Mouse (Mus musculus) mesoderm, embryonic 11.5 days (tissue): ENCODE data around the gene Tas2r135.

Experiments
- DNase-seq: peaks from one replicate; pipeline ENCODE4 v3.0.0-alpha.2; 2012; ENCODE audit warnings: low read depth, low spot score

The Tas2r135 gene

DNA sequence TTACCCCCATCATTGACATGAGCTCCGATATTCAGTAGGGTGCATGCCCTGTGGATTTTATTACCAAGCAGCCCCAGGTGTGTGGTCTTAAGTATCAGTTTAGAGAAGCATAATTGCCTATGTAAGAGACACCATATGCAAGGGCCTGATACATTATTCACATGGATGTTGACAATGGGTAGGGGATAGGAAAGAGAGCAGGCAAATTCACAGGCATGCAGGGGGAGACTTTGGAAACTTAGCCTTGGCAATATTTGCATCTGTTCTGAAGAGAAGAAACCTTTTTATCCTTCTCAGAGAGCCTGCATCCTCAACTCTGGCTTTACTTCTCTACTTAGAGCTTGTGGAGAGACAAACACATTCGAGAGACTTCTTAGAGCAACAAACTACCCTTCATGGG, at the start of gene Tas2r135:
TSS of gene Tas2r135 (plus strand) at position 301 of the 400 bp plus-strand sequence.
- no peak for DNase-seq

- no peak for DNase-seq
Observed at GRCm38 (mm10) chr6:42355794-42356600, 49.2 kb upstream of the Tas2r135 start.

- no peak for DNase-seq
Observed at GRCm38 (mm10) chr6:42356913-42357312, 48.3 kb upstream of the Tas2r135 start.

GRCm38 (mm10) chr6:42357901-42358300, 47.3 kb upstream of the Tas2r135 start:
- DNase-seq, result no peak

DNA sequence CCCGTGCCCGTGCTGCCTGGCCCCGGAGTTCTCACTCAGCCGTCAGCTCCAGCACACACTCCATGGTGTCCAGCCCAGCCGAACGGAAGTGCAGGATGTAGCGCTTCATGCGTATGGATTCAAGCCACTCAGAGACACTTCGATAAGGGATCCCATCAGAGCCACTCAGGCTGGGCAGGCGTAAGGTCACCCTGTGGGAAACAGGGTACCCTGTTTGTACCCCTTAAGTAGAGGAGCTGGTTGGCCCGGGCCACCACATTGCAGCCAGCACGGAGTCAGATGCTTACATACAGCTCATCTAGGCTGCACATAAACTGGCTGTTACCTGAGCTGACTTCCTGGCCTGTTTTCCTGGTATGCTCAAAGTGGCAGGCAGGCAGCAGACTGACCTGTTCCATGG, 46.3 kb upstream of the Tas2r135 start:
- DNase-seq, result no peak

DNA sequence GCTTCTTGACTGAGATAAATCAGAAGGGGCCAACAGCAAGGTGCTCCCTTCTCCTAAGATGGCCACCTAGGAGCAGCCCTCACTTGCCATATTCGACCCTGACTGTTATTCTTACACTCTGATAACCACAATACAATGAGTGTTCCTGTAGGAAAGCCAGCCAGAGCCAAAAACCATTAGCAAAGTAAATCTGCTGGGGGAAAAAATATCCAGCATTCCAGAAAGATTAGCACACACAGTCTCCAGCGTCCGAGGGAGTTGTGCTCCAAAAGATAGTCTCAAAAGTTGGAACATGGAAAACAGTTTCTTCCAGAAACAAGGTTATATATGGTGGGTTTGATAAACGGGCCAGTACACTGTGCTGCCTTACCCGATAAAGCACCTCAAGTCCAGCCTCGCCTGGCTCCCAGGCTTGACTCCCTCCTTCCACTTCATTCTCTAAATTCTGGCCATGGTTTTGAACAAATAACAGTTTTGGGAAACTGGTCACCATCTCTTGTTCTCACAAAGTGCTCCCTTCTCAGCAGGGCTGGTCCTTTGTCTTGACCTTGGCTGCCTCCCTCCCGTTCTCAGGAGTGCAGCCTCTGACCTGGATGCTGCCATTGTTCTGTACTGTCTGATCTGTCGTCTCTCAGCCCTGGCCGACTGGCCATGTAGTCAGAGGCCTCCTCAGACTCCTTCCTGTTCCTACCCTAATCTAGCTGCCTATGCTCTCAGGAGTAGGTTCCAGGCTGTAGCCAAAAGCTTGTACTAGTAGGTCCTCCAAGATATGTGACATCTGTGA, 45.7 kb upstream of the Tas2r135 start:
- no peak for DNase-seq

DNA sequence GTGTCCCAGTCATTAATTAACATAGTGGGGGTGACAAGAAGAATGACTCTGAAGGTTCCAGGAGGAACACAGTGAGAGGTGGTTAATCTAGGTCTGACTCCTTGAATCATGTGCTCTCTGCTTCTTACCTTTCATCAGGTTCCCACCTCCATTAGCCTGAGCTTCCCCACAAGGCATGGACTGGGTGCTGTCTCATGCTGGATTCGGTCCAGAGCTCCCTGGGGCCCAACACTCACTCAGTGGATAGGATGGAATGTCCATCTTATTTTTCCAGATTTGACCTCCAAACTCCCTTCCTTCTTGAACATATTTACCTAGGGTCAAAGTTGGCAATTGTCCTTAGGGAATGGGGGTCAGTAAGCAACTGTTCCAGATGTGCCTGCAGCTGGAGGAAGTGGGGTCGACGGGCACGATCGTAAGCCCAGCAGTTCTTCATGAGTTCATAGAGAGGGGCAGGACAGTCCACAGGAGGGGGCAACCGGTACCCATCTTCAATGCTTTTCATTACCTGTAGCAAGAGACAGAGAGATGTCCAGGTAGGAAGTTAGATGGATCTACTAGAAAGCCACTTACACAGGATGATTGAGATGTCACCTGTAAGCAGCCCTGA, 44.9 kb upstream of the Tas2r135 start:
- DNase-seq, result no peak

GRCm38 (mm10) chr6:42361041-42361895, 44.0 kb upstream of the Tas2r135 start:
- DNase-seq, result no peak

DNA sequence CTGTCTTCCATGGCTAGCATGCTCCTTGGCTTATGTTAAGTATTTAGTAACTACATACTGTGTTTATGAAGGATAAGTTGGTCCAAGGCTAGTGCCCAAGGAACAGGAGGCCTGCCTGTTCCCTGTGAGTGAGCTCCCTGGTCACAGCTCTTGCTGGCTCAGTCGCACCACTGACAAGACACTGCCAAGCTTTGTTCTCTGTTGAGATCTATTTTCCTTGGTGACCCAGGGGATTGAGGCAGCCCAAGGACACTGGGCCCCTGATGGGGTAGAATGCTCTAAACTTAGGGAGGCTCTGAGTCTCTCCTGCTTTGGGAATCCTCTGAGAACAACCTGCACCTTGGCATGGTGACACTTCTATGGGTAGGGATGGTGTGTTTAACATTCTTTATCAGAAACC, 43.2 kb upstream of the Tas2r135 start:
- no peak for DNase-seq

DNA sequence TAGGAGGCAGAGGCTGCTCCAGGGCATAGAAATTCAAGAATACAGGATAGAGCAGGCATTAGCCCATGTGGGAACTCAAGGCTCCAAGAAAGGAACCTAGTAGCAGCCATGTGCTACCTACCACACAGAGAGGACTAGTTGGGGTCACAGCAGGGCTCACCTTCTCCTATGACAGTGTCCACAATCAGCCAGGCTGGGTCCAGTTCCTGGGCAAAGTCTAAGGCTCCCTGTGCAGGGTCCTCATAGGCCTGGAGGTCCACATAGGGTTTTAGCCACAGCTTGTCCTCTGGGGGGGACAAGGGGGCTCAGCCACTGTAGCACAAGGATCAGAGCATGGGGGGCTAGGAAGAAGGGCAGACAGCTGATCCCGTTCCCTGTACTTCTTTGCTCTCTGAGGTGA, 42.7 kb upstream of the Tas2r135 start:
- no peak for DNase-seq

GRCm38 (mm10) chr6:42362974-42363373, 42.3 kb upstream of the Tas2r135 start:
- no peak for DNase-seq

GRCm38 (mm10) chr6:42364066-42364465, 41.2 kb upstream of the Tas2r135 start:
- no peak for DNase-seq

DNA sequence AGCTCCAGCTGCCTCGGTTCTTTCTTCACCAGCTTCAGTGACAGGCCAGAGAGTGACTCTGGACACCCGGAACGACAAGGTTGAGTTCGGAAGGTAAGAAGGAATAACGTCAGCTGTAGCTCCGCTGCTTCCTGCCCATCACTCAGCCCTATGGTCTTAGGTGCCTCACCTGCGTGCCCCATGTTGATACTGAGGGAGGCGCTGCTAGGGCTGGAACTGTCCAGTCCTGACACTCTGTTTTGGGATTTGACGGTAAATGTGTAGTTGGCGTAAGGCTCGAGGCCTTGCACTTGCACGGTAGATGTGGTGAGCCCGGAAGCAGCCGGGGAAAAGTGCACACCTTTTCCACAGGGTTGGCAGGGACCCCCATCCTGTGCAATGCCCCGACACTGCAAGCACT, 40.6 kb upstream of the Tas2r135 start:
- no peak for DNase-seq

DNA sequence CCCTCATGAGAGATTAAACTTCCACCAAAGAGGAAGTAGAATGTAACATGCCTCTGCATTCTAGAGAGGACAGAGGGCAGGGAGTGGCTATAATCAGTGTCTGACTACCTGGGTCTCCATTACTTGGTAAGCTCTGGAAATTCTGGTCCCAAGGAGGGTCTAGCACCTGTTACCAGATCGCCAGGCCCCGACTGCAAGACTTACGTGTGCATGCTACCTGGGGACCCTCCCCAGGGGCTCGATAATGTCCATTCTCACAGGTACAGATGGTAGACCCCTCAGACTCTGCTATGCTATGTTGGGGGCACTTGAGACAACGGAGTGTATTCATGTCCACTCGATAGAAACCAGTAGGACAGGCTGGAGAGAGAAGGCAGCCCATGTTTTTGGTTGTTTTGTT, 40.0 kb upstream of the Tas2r135 start:
- no peak for DNase-seq

DNA sequence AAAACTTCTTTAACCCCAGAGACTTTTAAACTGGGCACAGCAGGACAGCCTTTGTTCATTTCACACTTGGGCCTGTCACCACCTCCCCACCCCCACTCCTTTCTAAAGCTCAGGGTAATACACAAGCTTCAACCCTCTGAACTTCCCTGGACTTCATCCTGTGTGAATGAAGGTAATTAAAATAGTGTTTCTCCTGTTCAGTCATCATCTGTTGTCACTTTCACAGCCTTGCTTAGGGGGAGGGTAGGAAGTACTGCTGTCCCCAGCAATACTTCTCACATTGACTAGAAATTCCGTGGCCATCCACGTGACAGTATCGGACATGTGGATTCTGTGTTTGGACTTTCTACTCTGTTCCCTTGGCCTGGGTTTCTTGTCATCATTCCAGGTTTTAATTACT, 35.4 kb upstream of the Tas2r135 start:
- peak; percentile 34 for DNase-seq

GRCm38 (mm10) chr6:42370630-42371363, 34.4 kb upstream of the Tas2r135 start:
- no peak for DNase-seq

GRCm38 (mm10) chr6:42372001-42372400, 33.2 kb upstream of the Tas2r135 start:
- no peak for DNase-seq

- no peak for DNase-seq
Observed at GRCm38 (mm10) chr6:42372421-42372815, 32.8 kb upstream of the Tas2r135 start.

GRCm38 (mm10) chr6:42372816-42373547, 32.3 kb upstream of the Tas2r135 start, which contains the start of gene Epha1:
Epha1 (minus strand) TSS chr6:42373268.
- peak; percentile 65 for DNase-seq
